Mouse (Mus musculus) spleen, postnatal 36 days (tissue): ENCODE results near the gene Tbx6.

Experiments used
- DNase-seq, 2 experiments: peaks; one replicate each; pipeline ENCODE4 v3.0.0; 2022; ENCODE audit warnings: low spot score in 2 of 2, mixed read lengths in 1 of 2

Gene Tbx6

GRCm38 (mm10) chr7:126780971-126781635 lies at the start of gene Tbx6:
Gene Tbx6 (plus strand): TSS chr7:126781483.
- no peak for DNase-seq

GRCm38 (mm10) chr7:126736122-126736521 lies 45.2 kb upstream of the Tbx6 start:
- DNase-seq: no peak

GRCm38 (mm10) chr7:126739551-126739950 lies 41.7 kb upstream of the Tbx6 start:
- no peak for DNase-seq

GRCm38 (mm10) chr7:126740132-126740735 lies 41.0 kb upstream of the Tbx6 start:
- no peak for DNase-seq

- DNase-seq: no peak
Observed at GRCm38 (mm10) chr7:126740977-126741376, 40.3 kb upstream of the Tbx6 start.

GRCm38 (mm10) chr7:126741452-126741851 lies 39.8 kb upstream of the Tbx6 start:
- no peak for DNase-seq

- no peak for DNase-seq
Observed at GRCm38 (mm10) chr7:126741964-126742482, 39.3 kb upstream of the Tbx6 start.

GRCm38 (mm10) chr7:126746066-126746465 lies 35.2 kb upstream of the Tbx6 start:
- peak; percentile 45 to 64 for DNase-seq

GRCm38 (mm10) chr7:126746798-126747197 lies 34.5 kb upstream of the Tbx6 start:
- DNase-seq: peak; percentile 56 to 61

GRCm38 (mm10) chr7:126748824-126749223 lies 32.5 kb upstream of the Tbx6 start:
- no peak for DNase-seq

- DNase-seq: no peak
Observed at GRCm38 (mm10) chr7:126749582-126750343, 31.5 kb upstream of the Tbx6 start.

GRCm38 (mm10) chr7:126754866-126755265 lies 26.4 kb upstream of the Tbx6 start:
- DNase-seq: peak; percentile 48 to 66

- no peak for DNase-seq
Observed at GRCm38 (mm10) chr7:126758539-126758938, 22.7 kb upstream of the Tbx6 start.

- peak; percentile 89 to 91 for DNase-seq
Observed at GRCm38 (mm10) chr7:126759050-126759671, 22.1 kb upstream of the Tbx6 start, which contains the start of gene Mapk3. Gene Mapk3 (plus strand): TSS chr7:126759601.

- no peak for DNase-seq
Observed at GRCm38 (mm10) chr7:126759672-126760390, 21.5 kb upstream of the Tbx6 start.

GRCm38 (mm10) chr7:126760391-126760802 lies 20.9 kb upstream of the Tbx6 start:
- DNase-seq: peak in 1 of 2 experiments; percentile 39

GRCm38 (mm10) chr7:126760956-126761355 lies 20.3 kb upstream of the Tbx6 start:
- no peak for DNase-seq

GRCm38 (mm10) chr7:126761529-126762067 lies 19.7 kb upstream of the Tbx6 start:
- no peak for DNase-seq

- no peak for DNase-seq
Observed at GRCm38 (mm10) chr7:126762471-126763008, 18.7 kb upstream of the Tbx6 start.

GRCm38 (mm10) chr7:126765540-126765939 lies 15.7 kb upstream of the Tbx6 start:
- DNase-seq: no peak

- DNase-seq: peak in 1 of 2 experiments; percentile 45
Observed at GRCm38 (mm10) chr7:126766201-126766600, 15.1 kb upstream of the Tbx6 start, which contains the start of gene Gdpd3. Gene Gdpd3 (plus strand): TSS chr7:126766334.
